Mouse (Mus musculus) intestine, postnatal 0 days (tissue): ENCODE measurements around the gene Ugt1a6b. TPM values are rescaled to one million over a fixed set of nuclear protein-coding genes. Genes with fewer than 3 reads are reported as not detected.

ENCODE experiments used
- ATAC-seq: fragments of 200-750 bp; cut with Nextera tagmentation; 2 replicates; pipeline ENCODE4 v1.8.0; 2017; ENCODE audit warnings: mild to moderate bottlenecking, moderate TSS enrichment, moderate library complexity
- H3K27ac ChIP-seq: fragments of 300-500 bp; sonication (generic); 2 replicates; pipeline ENCODE4 v1.5.1; 2014; ENCODE audit warnings: mild to moderate bottlenecking, low read depth, low read length, moderate library complexity
- H3K27me3 ChIP-seq: fragments of 300-500 bp; sonication (generic); replicated peaks from 2 replicates; pipeline ENCODE4 v1.6.1; 2014; ENCODE audit warnings: low read length, mixed read lengths; ENCODE audit not compliant: control insufficient read depth, insufficient read depth
- H3K36me3 ChIP-seq: fragments of 300-500 bp; sonication (generic); 2 replicates; pipeline ENCODE4 v1.6.1; 2014; ENCODE audit warnings: mild to moderate bottlenecking, moderate library complexity; ENCODE audit not compliant: control insufficient read depth, insufficient read depth
- H3K4me1 ChIP-seq: fragments of 300-500 bp; sonication (generic); replicated peaks from 2 replicates; pipeline ENCODE4 v1.6.1; 2014; ENCODE audit warnings: antibody characterized with exemption, low read length, mixed read lengths; ENCODE audit not compliant: control insufficient read depth, insufficient read depth
- H3K4me2 ChIP-seq: fragments of 300-500 bp; sonication (generic); replicated peaks from 2 replicates; pipeline ENCODE4 v1.6.1; 2014; ENCODE audit warnings: low read depth, mild to moderate bottlenecking, moderate library complexity
- H3K4me3 ChIP-seq: fragments of 300-500 bp; sonication (generic); 2 replicates; pipeline ENCODE4 v1.5.1; 2014; ENCODE audit warnings: low read depth, low read length
- H3K9ac ChIP-seq: fragments of 300-500 bp; sonication (generic); 2 replicates; pipeline ENCODE4 v1.6.1; 2014; ENCODE audit warnings: mild to moderate bottlenecking, low read depth, low read length
- H3K9me3 ChIP-seq: fragments of 300-500 bp; sonication (generic); 2 replicates; pipeline ENCODE4 v1.6.1; 2016; ENCODE audit warnings: mixed run types; ENCODE audit not compliant: control insufficient read depth
- CTCF ChIP-seq: sonication (generic); IDR thresholded peaks from 2 replicates; pipeline ENCODE4 v1.5.1; 2016; ENCODE audit warnings: low read depth, mild to moderate bottlenecking, control low read depth, antibody characterized with exemption, moderate library complexity
- WGBS: fragments of 180-500 bp; shearing (Covaris S2); extraction: QIAGEN DNeasy Blood & Tissue Kit; methylation state at CpG from one replicate; pipeline ENCODE4 v1.1.7; 2014; 5-methylcytosine and 5-hydroxymethylcytosine counted together
- polyA plus RNA-seq: library from polyadenylated mRNA; unstranded; fragments of >200 nt; fragmentation: Nextera tagmentation; extraction: Ambion mirVana; gene quantifications from 2 replicates; pipeline ENCODE4 v1.2.1, GENCODE M21; 2015

The Ugt1a6b gene
- polyA plus RNA-seq, 1 experiment from 2014 or later, result 0.35 TPM

GRCm38 (mm10) chr1:88215466-88216380 lies 112.7 kb downstream of the Ugt1a6b start:
- H3K9ac ChIP-seq, result no peak overlapping the region
- H3K36me3 ChIP-seq, result no peaks in the 10 kb centered on the region
- WGBS, result 70% methylated on average over 10 of the region's 10 CpGs

GRCm38 (mm10) chr1:88216551-88216950 lies 113.5 kb downstream of the Ugt1a6b start:
- no peak for TF ChIP-seq CTCF
- Histone ChIP-seq H3K9ac (no peak overlapping the region), H3K27ac (no peak overlapping the region), H3K36me3 (no peaks in the 10 kb centered on the region), H3K4me3 (no peak overlapping the region), H3K4me2 (no peak overlapping the region), H3K9me3 (peaks cover 50% of the 10 kb centered on the region), H3K27me3 (no peaks in the 10 kb centered on the region), H3K4me1 (no peaks in the 10 kb centered on the region)
- no peak for ATAC-seq
- 59% methylated on average over 2 of the region's 2 CpGs for WGBS

More at GRCm38 (mm10) chr1:88215466-88216380, 112.7 kb downstream of the Ugt1a6b start:
- TF ChIP-seq CTCF, result no peak
- H3K9me3 ChIP-seq, result peaks cover 52% of the 10 kb centered on the region
- H3K27me3 ChIP-seq, result no peaks in the 10 kb centered on the region
- H3K4me3 ChIP-seq, result no peak overlapping the region
- H3K27ac ChIP-seq, result no peak overlapping the region
- no peak for ATAC-seq
- H3K4me1 ChIP-seq, result no peaks in the 10 kb centered on the region
- no peak overlapping the region for H3K4me2 ChIP-seq

GRCm38 (mm10) chr1:88217144-88217543 lies 114.1 kb downstream of the Ugt1a6b start:
- H3K36me3 ChIP-seq, result no peaks in the 10 kb centered on the region
- no peak overlapping the region for H3K4me3 ChIP-seq
- peaks cover 46% of the 10 kb centered on the region for H3K9me3 ChIP-seq
- ATAC-seq, result no peak
- WGBS, result 61% methylated on average over 2 of the region's 2 CpGs
- H3K27ac ChIP-seq, result no peak overlapping the region
- no peak overlapping the region for H3K9ac ChIP-seq
- TF ChIP-seq CTCF, result no peak
- H3K4me2 ChIP-seq, result no peak overlapping the region
- no peaks in the 10 kb centered on the region for H3K27me3 ChIP-seq
- no peaks in the 10 kb centered on the region for H3K4me1 ChIP-seq

GRCm38 (mm10) chr1:88217576-88217975 lies 114.5 kb downstream of the Ugt1a6b start:
- no peak for TF ChIP-seq CTCF
- H3K4me3 ChIP-seq, result no peak overlapping the region
- WGBS, result 37% methylated on average over 3 of the region's 3 CpGs
- ATAC-seq, result no peak
- no peaks in the 10 kb centered on the region for H3K27me3 ChIP-seq
- no peak overlapping the region for H3K9ac ChIP-seq
- no peak overlapping the region for H3K4me2 ChIP-seq
- no peaks in the 10 kb centered on the region for H3K36me3 ChIP-seq
- no peak overlapping the region for H3K27ac ChIP-seq
- H3K9me3 ChIP-seq, result peaks cover 44% of the 10 kb centered on the region
- no peaks in the 10 kb centered on the region for H3K4me1 ChIP-seq

GRCm38 (mm10) chr1:88218051-88218450 lies 115.0 kb downstream of the Ugt1a6b start:
- no peak for TF ChIP-seq CTCF
- Histone ChIP-seq H3K36me3 (no peaks in the 10 kb centered on the region), H3K4me2 (no peak overlapping the region), H3K4me1 (no peaks in the 10 kb centered on the region), H3K27ac (no peak overlapping the region), H3K9ac (no peak overlapping the region), H3K27me3 (no peaks in the 10 kb centered on the region), H3K4me3 (no peak overlapping the region), H3K9me3 (peaks cover 39% of the 10 kb centered on the region)
- WGBS, result 73% methylated on average over 9 of the region's 9 CpGs
- ATAC-seq, result no peak

GRCm38 (mm10) chr1:88218591-88218990 lies 115.5 kb downstream of the Ugt1a6b start:
- TF ChIP-seq CTCF, result no peak
- Histone ChIP-seq H3K9ac (no peak overlapping the region), H3K4me3 (no peak overlapping the region), H3K4me2 (no peak overlapping the region), H3K9me3 (peaks cover 35% of the 10 kb centered on the region), H3K27ac (no peak overlapping the region), H3K36me3 (no peaks in the 10 kb centered on the region), H3K4me1 (no peaks in the 10 kb centered on the region), H3K27me3 (no peaks in the 10 kb centered on the region)
- no peak for ATAC-seq
- 52% methylated on average over 4 of the region's 4 CpGs for WGBS
